Mouse (Mus musculus) megakaryocyte, embryonic 14.5 days (primary cell): ENCODE data around the gene Ryk. TPM values are rescaled to one million over a fixed set of nuclear protein-coding genes. Genes with fewer than 3 reads are reported as not detected.
A peak's percentile ranks its signal among the peaks of the same experiment; 100 is the strongest.

ENCODE experiments used
- H3K27me3 ChIP-seq: replicated peaks from 2 replicates; pipeline ENCODE3; 2012; ENCODE audit warnings: inconsistent platforms
- H3K36me3 ChIP-seq: replicated peaks from 2 replicates; pipeline ENCODE3; 2012; ENCODE audit warnings: low read length, inconsistent platforms, mixed read lengths
- H3K4me1 ChIP-seq: 2 replicates; pipeline ENCODE4 v1.6.1; 2012; ENCODE audit warnings: inconsistent platforms
- H3K4me3 ChIP-seq: replicated peaks from 2 replicates; pipeline ENCODE3; 2012; ENCODE audit warnings: moderate library complexity, mild to moderate bottlenecking, inconsistent platforms
- H3K9me3 ChIP-seq: 2 replicates; pipeline ENCODE4 v1.6.1; 2012; ENCODE audit warnings: inconsistent platforms
- FLI1 ChIP-seq: IDR thresholded peaks from 2 replicates; pipeline ENCODE4 v1.6.1; 2012; ENCODE audit warnings: low read length, inconsistent platforms, mixed read lengths
- GATA1 ChIP-seq: IDR thresholded peaks from 3 replicates; pipeline ENCODE4 v1.6.1; 2012; ENCODE audit warnings: mixed read lengths, low read length, inconsistent platforms, borderline replicate concordance
- polyA plus RNA-seq: library from polyadenylated mRNA; stranded (reverse); fragments of >175 nt; gene quantifications from 2 replicates; pipeline ENCODE4 v1.2.3, GENCODE M21; 2012; ENCODE audit warnings: low replicate concordance; ENCODE audit not compliant: insufficient read depth

The Ryk gene
- polyA plus RNA-seq: 2.4 TPM in 1 of 2 replicates, not detected in the other

- TF ChIP-seq FLI1: no peak
- TF ChIP-seq GATA1: no peak
- Histone ChIP-seq H3K27me3 (peaks cover 55% of the 10 kb centered on the region), H3K9me3 (peaks cover 4% of the 10 kb centered on the region), H3K4me1 (peaks cover 38% of the 10 kb centered on the region), H3K36me3 (no peaks in the 10 kb centered on the region), H3K4me3 (peak within 1 kb of the TSS; percentile 94)
These were observed at the start of gene Ryk for GRCm38 (mm10) chr9:102834742-102835591. Gene Ryk, plus strand, starts transcription at chr9:102834917.

DNA sequence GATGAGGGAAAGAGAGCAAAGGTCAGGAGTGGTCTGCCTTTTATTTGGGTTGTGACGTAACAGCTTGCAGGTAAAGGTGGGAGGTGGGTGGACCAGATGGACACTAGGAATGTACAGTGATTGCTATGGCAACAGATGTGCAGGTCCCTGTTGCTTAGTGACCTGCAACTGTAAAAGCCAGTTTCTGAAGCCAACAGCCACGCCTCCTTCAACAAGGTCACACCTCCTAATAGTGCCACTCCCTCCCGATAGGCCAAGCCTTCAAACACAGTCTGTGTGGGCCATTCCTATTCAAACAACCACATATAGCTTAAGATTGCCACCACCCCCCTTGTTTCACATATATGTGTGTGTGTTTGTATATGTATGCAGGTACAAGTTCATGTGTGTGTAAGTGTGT, 45.2 kb upstream of the Ryk start:
- TF ChIP-seq GATA1 (no peak), FLI1 (no peak)
- no peaks in the 10 kb centered on the region for H3K36me3 ChIP-seq
- H3K9me3 ChIP-seq: peaks cover 42% of the 10 kb centered on the region
- peaks cover 82% of the 10 kb centered on the region for H3K27me3 ChIP-seq
- peaks cover 26% of the 10 kb centered on the region for H3K4me1 ChIP-seq
- no peak overlapping the region for H3K4me3 ChIP-seq

DNA sequence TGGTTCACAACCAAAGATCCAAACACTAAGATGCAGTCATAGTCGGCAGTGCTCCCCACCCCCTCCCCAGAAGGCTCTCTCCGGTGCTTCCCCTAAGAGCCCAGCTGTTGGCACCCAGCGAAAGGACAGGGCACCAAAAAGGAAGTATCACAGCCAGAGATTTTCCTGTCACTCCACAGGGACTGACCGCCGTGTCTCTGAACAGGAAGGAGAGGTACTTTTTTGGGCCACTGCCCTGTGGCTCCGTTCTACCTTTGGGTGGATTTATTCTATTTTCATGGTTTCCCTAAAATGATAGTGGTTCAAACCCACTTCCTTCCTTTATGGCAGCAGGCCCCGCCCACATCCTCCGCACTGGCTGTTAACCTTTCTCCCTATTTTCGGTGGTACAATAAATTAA, 42.9 kb upstream of the Ryk start:
- H3K4me1 ChIP-seq: peaks cover 23% of the 10 kb centered on the region
- H3K27me3 ChIP-seq: peaks cover 90% of the 10 kb centered on the region
- TF ChIP-seq GATA1 (no peak), FLI1 (0 out of 2 replicates have a peak, but pooled peaks have one; percentile 23)
- H3K9me3 ChIP-seq: peaks cover 43% of the 10 kb centered on the region
- H3K36me3 ChIP-seq: no peaks in the 10 kb centered on the region
- H3K4me3 ChIP-seq: peak overlapping the region; percentile 88

GRCm38 (mm10) chr9:102792836-102793235, 41.9 kb upstream of the Ryk start:
- Histone ChIP-seq H3K4me3 (peak overlapping the region; percentile 76), H3K27me3 (peaks cover 89% of the 10 kb centered on the region), H3K4me1 (peaks cover 23% of the 10 kb centered on the region), H3K36me3 (no peaks in the 10 kb centered on the region), H3K9me3 (peaks cover 34% of the 10 kb centered on the region)
- TF ChIP-seq FLI1 (no peak), GATA1 (no peak)

GRCm38 (mm10) chr9:102793286-102793809, 41.4 kb upstream of the Ryk start:
- no peaks in the 10 kb centered on the region for H3K36me3 ChIP-seq
- H3K4me3 ChIP-seq: no peak overlapping the region
- H3K9me3 ChIP-seq: peaks cover 31% of the 10 kb centered on the region
- peaks cover 88% of the 10 kb centered on the region for H3K27me3 ChIP-seq
- TF ChIP-seq GATA1 (no peak), FLI1 (no peak)
- peaks cover 23% of the 10 kb centered on the region for H3K4me1 ChIP-seq

DNA sequence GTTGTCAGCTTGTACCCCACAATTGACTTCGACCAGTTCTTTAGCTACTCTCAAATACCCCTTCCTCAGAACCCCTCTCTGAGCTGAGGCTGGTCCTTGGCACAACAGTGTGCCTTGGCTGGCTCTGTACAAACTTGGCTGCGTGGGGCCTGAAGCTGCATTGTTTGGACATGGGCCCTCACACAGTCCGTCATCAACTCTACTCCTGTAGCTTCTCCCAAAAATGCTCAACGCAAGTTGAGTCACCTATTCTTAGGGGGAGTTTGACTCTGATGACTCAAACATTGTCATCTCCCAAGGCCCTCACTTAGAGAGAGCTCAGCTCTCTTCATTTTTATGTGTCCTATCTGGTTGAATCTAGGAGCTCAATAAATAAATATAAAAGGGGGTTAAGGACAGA, 36.3 kb upstream of the Ryk start:
- TF ChIP-seq FLI1 (no peak), GATA1 (no peak)
- H3K9me3 ChIP-seq: peaks cover 22% of the 10 kb centered on the region
- no peak overlapping the region for H3K4me3 ChIP-seq
- no peaks in the 10 kb centered on the region for H3K36me3 ChIP-seq
- H3K27me3 ChIP-seq: peaks cover 75% of the 10 kb centered on the region
- peaks cover 3% of the 10 kb centered on the region for H3K4me1 ChIP-seq

DNA sequence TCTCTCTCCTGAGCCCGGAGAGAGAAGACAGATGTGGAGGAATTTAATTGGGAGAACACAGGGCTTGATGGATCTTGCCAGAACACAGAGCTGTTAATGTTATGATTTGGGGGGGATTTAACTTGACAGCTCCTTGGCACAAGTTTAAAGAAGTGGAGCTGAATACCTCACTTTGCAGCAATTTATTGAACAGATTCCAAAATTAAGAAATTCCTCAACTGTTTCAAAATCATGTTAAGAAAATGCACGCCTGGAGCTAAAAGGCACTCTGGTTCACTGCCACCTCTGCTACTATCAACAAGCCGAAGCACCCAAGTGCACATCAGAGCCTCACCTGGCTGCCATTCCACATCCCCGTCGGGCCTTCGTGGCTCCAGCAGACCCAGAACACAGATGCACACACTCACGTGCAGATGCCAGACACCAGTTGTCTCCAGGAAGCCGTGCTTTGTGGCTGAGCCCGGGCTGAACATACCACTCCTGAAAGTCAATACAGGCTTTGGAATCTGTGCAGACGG, 28.6 kb upstream of the Ryk start:
- H3K4me3 ChIP-seq: no peak overlapping the region
- peaks cover 2% of the 10 kb centered on the region; the same call in 1 of the 2 replicates for H3K4me1 ChIP-seq
- H3K27me3 ChIP-seq: peaks cover 64% of the 10 kb centered on the region
- TF ChIP-seq FLI1 (no peak), GATA1 (no peak)
- 0 out of 2 replicates have a peak, but pooled peaks cover 3% of the 10 kb centered on the region for H3K9me3 ChIP-seq
- H3K36me3 ChIP-seq: no peaks in the 10 kb centered on the region

GRCm38 (mm10) chr9:102811192-102811591, 23.5 kb upstream of the Ryk start:
- no peaks in the 10 kb centered on the region for H3K36me3 ChIP-seq
- H3K9me3 ChIP-seq: no peaks in the 10 kb centered on the region; the same call in 1 of the 2 replicates
- TF ChIP-seq GATA1: no peak
- no peak for TF ChIP-seq FLI1
- peaks cover 57% of the 10 kb centered on the region for H3K27me3 ChIP-seq
- no peak overlapping the region for H3K4me3 ChIP-seq
- H3K4me1 ChIP-seq: peaks cover 8% of the 10 kb centered on the region; the same call in 1 of the 2 replicates

DNA sequence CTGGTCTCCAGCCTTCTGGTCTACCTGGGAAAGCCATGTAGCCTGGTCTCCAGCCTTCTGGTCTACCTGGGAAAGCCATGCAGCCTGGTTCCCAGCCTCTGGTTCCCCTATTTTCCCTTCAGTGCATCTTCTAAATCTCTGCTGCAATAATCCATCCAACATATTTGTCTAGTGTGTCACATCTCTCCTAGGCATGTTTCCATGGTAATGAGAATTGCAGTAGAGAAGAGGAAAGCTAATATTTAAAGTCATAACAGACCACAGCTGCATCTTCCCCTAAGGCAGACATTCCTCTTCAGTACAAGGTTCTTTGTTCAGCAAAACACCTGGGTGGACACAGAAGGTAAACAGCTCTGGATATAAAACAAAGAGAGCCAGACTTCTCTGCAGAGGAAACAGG, 16.5 kb upstream of the Ryk start:
- Histone ChIP-seq H3K36me3 (no peaks in the 10 kb centered on the region), H3K9me3 (peaks cover 16% of the 10 kb centered on the region), H3K4me3 (no peak overlapping the region), H3K4me1 (no peaks in the 10 kb centered on the region), H3K27me3 (peaks cover 52% of the 10 kb centered on the region)
- TF ChIP-seq FLI1 (no peak), GATA1 (no peak)

DNA sequence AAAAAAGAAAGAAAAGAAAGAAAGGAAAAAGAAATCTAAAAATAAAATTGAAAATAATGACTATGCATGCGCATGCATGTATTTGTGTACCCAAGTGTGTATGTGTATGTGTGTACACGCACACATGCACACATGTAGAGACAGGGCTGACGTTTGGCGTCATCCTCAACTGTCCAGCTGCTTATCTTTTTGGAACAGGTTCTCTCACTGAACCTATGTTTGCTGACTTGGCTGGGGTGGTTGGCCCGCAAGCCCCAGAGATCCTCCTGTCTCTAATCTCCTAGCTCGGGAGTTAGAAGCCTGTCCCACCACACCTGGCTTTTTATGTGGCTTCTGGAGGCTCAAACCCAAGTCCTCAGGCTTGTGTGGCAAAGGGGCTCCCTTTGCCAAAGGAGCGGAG, 6.1 kb upstream of the Ryk start:
- peaks cover 4% of the 10 kb centered on the region for H3K9me3 ChIP-seq
- no peaks in the 10 kb centered on the region for H3K36me3 ChIP-seq
- H3K4me1 ChIP-seq: peaks cover 7% of the 10 kb centered on the region; the same call in 1 of the 2 replicates
- TF ChIP-seq GATA1 (no peak), FLI1 (no peak)
- H3K4me3 ChIP-seq: no peak overlapping the region
- peaks cover 50% of the 10 kb centered on the region for H3K27me3 ChIP-seq

DNA sequence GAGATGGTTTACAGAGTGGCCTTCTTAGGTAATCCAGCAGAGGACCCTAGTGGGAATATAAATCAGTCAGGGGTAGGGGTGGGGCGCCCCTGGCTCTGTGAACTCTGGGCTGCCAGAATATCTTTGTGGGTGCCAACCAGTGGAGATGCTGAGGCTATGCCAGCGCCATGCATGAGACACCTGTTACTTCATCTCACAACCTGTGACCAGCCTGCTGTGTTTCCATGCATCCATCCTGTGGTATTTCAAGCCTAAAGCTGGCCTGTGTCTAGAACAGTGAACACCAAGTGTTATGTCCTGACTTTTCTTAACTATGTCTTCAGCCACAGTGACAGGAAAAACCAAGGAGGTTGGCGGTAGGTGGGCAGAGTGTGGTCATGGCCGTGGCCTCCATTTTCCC, 3.2 kb upstream of the Ryk start:
- Histone ChIP-seq H3K36me3 (no peaks in the 10 kb centered on the region), H3K27me3 (peaks cover 59% of the 10 kb centered on the region), H3K4me1 (peaks cover 28% of the 10 kb centered on the region), H3K4me3 (no peak overlapping the region), H3K9me3 (peaks cover 4% of the 10 kb centered on the region)
- TF ChIP-seq GATA1 (no peak), FLI1 (no peak)
